Mouse (Mus musculus): Measurements from ENCODE around the gene Gm33543.

GRCm38 (mm10) chr10:95794706-95795105 is 48.0 kb downstream of the Gm33543 start:
- TF ChIP-seq CTCF (IDR thresholded peaks at IDR 0.05; ENCODE audit: borderline replicate concordance, control insufficient read depth, extremely low read depth, insufficient read depth, low read length, poor library complexity) (no peak), POLR2A (IDR thresholded peaks at IDR 0.05; ENCODE audit: control insufficient read depth, extremely low read depth, insufficient read depth, low read length, poor library complexity) (no peak)
